Mouse (Mus musculus) heart, adult 2 months (tissue): ENCODE measurements around the gene S100a2. TPM values are rescaled to one million over a fixed set of nuclear protein-coding genes. Genes with fewer than 3 reads are reported as not detected.

Source experiments
- DNase-seq, 2 experiments: peaks; one replicate each; pipeline ENCODE4 v3.0.0; 2021
- H3K27ac ChIP-seq: fragments of 200-600 bp; 2 replicates; pipeline ENCODE4 v1.8.1; 2022
- H3K27me3 ChIP-seq: fragments of 200-500 bp; 2 replicates; pipeline ENCODE4 v1.6.1; 2012; ENCODE audit warnings: mild to moderate bottlenecking, low read length, inconsistent platforms, mixed read lengths; ENCODE audit not compliant: control insufficient read depth, insufficient read depth
- H3K36me3 ChIP-seq: fragments of 200-500 bp; 2 replicates; pipeline ENCODE4 v1.6.1; 2012; ENCODE audit warnings: low read length, inconsistent platforms; ENCODE audit not compliant: control insufficient read depth, insufficient read depth
- H3K4me1 ChIP-seq: fragments of 200-500 bp; 2 replicates; pipeline ENCODE4 v1.6.1; 2011; ENCODE audit warnings: low read length; ENCODE audit not compliant: control insufficient read depth, insufficient read depth
- H3K4me3 ChIP-seq: fragments of 200-600 bp; 2 replicates; pipeline ENCODE4 v1.8.1; 2022
- H3K79me2 ChIP-seq: fragments of 200-500 bp; replicated peaks from 2 replicates; pipeline ENCODE4 v1.6.1; 2012; ENCODE audit warnings: mild to moderate bottlenecking, inconsistent platforms, low read length, moderate library complexity, mixed read lengths; ENCODE audit not compliant: control insufficient read depth, insufficient read depth
- H3K9ac ChIP-seq: fragments of 200-500 bp; 2 replicates; pipeline ENCODE4 v1.6.1; 2012; ENCODE audit warnings: low read depth, mild to moderate bottlenecking, control low read depth, inconsistent platforms, low read length, mixed read lengths
- CTCF ChIP-seq: fragments of 200-600 bp; IDR thresholded peaks from 2 replicates; pipeline ENCODE4 v1.8.1; 2022; ENCODE audit warnings: antibody characterized with exemption, mild to moderate bottlenecking, moderate library complexity
- EP300 ChIP-seq: fragments of 200-500 bp; IDR thresholded peaks from 2 replicates; pipeline ENCODE4 v1.6.1; 2011; ENCODE audit warnings: low read depth, low read length, control low read depth; ENCODE audit not compliant: insufficient read depth
- POLR2A ChIP-seq: fragments of 200-500 bp; IDR thresholded peaks from 2 replicates; pipeline ENCODE4 v1.6.1; 2011; ENCODE audit warnings: mild to moderate bottlenecking, low read depth, low read length, control low read depth; ENCODE audit not compliant: insufficient read depth
- WGBS: fragments of 180-500 bp; shearing (Covaris S2); methylation state at CpG from one replicate; pipeline ENCODE4 v1.1.7; 2018; 5-methylcytosine and 5-hydroxymethylcytosine counted together
- intact Hi-C: fragments of 180-260 bp; cut with DNase I; formaldehyde crosslinking; loops from one replicate; pipeline ENCODE4 v1.15.1; 2025
- polyA plus RNA-seq: library from polyadenylated mRNA; depleted of rRNA; stranded (reverse); fragments of >200 nt; gene quantifications from 2 replicates; pipeline ENCODE4 v1.2.3, GENCODE M21; 2012
- total RNA-seq, 2 experiments: library from RNA; stranded (reverse); gene quantifications; 2 replicates each; pipeline ENCODE4 v1.2.3; 2021

S100a2 gene
- total and polyA plus RNA-seq, 3 experiments = not detected

DNA sequence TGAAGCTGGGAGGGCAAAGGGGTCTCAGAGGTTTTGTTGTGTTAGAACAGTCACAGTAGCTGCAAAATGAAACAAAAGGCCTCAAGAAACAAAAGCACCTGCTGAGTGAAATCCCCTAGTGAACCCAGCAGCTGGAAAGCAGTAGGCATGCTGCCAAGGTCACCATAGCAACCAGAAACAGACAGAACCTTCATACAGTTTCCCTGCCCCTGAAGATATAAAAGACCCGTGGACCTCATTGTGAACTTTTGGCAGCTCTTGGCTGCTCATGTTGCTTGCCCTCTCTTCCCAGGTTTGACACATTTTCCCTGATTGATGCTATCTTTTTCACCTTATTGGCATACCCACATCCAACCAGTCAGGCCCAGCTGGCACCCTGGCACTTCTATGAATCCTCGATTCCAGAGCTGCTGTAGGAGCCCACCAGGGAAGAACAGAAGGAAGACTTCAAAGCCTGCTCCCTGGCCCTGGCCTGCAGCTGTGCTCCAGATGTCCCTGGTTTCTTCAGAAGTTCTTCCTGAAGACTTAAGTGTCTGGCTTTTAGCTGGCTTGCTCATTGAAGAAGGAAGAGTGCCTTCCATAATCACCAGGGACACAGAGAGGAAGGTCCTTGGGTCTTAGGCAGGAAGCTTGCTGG lies 33.5 kb downstream of the S100a2 start:
- intact Hi-C loops = no loop called here
- Histone ChIP-seq H3K79me2 (no peaks in the 10 kb centered on the region), H3K27ac (no peak overlapping the region), H3K9ac (no peak overlapping the region), H3K27me3 (no peaks in the 10 kb centered on the region), H3K4me1 (peaks cover 2% of the 10 kb centered on the region), H3K36me3 (no peaks in the 10 kb centered on the region), H3K4me3 (no peak overlapping the region)
- peak; percentile 68 to 72 for DNase-seq
- TF ChIP-seq CTCF (no peak), EP300 (no peak), POLR2A (no peak)
- 14% methylated on average over 2 of the region's 2 CpGs for WGBS

DNA sequence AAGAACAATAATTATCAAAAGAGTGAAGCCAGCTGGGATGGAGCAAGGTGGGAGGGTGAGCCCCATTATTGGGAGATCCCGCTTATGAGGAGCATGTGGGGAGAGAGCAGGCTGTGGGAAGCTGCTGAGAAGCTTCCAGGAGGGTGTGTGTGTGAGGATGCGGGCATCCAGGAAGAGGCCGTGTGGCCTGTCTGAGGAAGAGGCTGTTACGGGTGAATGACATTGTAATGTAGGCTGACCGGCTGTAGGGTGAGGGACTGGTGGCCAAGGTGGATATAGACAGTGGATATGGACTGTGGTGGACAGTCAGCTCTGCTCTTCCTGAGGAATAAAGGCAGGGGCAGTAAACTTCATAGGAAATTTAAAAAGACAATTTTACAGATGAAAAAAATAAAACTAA lies 35.4 kb downstream of the S100a2 start:
- no peak for DNase-seq
- TF ChIP-seq POLR2A (no peak), EP300 (no peak), CTCF (no peak)
- H3K9ac ChIP-seq = no peak overlapping the region
- WGBS = 74% methylated on average over 5 of the region's 5 CpGs
- intact Hi-C loops = no loop called here
- H3K4me1 ChIP-seq = peaks cover 2% of the 10 kb centered on the region
- no peaks in the 10 kb centered on the region for H3K36me3 ChIP-seq
- no peak overlapping the region for H3K4me3 ChIP-seq
- no peaks in the 10 kb centered on the region for H3K27me3 ChIP-seq
- no peaks in the 10 kb centered on the region for H3K79me2 ChIP-seq
- no peak overlapping the region for H3K27ac ChIP-seq

DNA sequence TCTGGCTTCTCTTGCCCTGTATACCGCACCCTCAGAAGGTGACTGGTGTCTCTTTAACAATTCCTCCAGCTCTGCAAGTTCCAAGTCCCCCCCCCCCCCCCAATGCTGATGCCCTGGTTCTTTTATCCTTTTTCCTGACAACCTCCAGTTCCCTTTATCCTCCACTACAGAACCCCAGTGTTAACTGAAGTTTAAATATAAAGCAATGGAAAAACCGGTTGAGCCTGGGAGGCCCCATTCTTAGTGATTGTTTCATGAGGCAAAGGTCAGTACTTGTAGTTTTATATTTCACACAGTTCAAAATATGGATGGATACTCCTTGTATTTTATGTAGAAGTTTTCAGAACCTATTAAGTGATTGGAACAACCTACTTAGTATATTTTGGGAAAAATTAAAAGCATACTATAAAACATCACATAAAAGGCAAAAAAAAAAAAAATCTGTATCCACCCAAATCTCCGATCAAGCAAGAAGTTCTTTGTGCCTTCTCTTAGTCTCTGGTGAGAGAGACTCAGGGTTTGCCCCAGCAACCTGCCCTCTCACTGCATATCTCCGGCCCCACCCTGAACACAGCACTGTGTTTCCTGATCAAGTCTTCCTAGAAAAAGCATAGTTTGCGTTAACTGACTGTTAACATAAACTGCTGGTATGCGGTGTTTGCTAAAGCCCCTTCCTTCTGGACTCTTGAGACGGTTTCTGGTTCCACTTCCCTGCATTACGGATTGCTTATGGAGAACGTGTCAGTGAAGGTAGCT lies 36.4 kb downstream of the S100a2 start:
- no peak for TF ChIP-seq CTCF
- no peak for TF ChIP-seq POLR2A
- no peak for TF ChIP-seq EP300
- Histone ChIP-seq H3K79me2 (no peaks in the 10 kb centered on the region), H3K27me3 (no peaks in the 10 kb centered on the region), H3K4me3 (no peak overlapping the region), H3K36me3 (no peaks in the 10 kb centered on the region), H3K4me1 (peaks cover 2% of the 10 kb centered on the region), H3K27ac (no peak overlapping the region), H3K9ac (no peak overlapping the region)
- intact Hi-C loops = no loop called here
- DNase-seq = no peak
- WGBS = 65% methylated on average over 9 of the region's 9 CpGs

DNA sequence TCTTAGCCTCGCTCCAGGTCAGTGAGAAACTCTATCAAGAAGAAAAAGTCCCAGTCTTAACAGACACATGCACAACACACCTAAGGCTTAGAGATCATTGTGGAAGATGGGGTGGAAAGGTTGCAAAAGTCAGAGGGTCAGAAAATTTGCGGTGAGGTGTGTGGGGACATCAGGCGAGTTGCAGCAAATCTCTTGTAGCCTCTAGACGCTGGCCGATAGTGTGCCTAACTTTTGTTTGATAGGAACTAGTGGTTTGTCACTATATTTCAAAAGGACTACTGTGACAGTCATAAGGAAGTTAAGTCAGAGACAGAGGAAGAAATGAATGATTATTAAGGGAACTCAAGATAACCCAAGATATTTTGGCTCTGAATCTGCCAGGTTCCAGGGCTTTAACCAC lies 37.3 kb downstream of the S100a2 start:
- Histone ChIP-seq H3K27me3 (no peaks in the 10 kb centered on the region), H3K4me1 (peaks cover 2% of the 10 kb centered on the region), H3K4me3 (no peak overlapping the region), H3K79me2 (no peaks in the 10 kb centered on the region), H3K36me3 (no peaks in the 10 kb centered on the region), H3K9ac (no peak overlapping the region), H3K27ac (no peak overlapping the region)
- no peak for DNase-seq
- TF ChIP-seq POLR2A = no peak
- no peak for TF ChIP-seq CTCF
- TF ChIP-seq EP300 = no peak
- intact Hi-C loops = no loop called here
- 87% methylated on average over 5 of the region's 5 CpGs for WGBS

DNA sequence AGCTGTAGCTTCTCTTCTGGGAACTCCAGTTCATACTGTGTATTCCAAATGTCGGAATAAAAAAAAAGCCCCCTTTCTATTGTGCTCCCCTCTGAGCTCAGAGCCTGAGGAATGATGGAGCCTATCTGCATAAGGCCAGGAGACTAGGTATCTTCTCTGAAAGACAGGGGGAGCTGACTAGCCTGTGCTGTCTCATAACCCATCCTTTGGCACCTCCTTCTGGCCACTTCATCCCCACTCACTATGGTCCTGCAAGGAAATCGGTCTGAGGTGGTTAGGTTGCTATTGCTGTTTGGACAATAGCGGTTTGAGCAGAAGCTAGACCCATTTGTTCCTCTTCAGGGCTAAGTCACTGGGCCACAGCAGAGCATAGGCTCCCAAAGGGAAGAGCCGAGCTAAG lies 37.8 kb downstream of the S100a2 start:
- Histone ChIP-seq H3K27ac (no peak overlapping the region), H3K27me3 (no peaks in the 10 kb centered on the region), H3K4me3 (no peak overlapping the region), H3K4me1 (peaks cover 2% of the 10 kb centered on the region), H3K79me2 (no peaks in the 10 kb centered on the region), H3K36me3 (no peaks in the 10 kb centered on the region), H3K9ac (no peak overlapping the region)
- intact Hi-C loops = no loop called here
- no peak for DNase-seq
- TF ChIP-seq CTCF (peak; percentile 57), EP300 (no peak), POLR2A (no peak)
- 57% methylated on average over 4 of the region's 4 CpGs for WGBS

DNA sequence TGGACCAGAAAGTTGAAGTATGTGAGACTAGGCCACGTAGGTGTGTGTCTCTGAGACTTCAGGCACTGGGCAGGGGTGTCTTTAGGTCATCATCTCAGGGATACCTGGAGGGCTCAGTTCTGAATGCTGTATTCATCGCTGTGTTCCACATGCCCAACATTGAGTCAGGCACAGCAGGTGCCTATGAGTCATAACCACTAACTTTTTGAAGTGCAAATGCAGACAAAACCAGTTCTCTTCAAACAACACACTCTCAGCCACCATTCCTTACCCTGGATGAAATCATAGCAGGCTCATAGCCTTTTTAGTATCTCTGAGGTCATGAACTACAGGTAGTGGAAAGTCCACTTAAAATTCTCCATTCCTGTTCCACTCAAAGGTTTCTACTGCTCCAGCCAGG lies 39.3 kb downstream of the S100a2 start:
- no peaks in the 10 kb centered on the region for H3K27me3 ChIP-seq
- WGBS = 86% methylated on average over 2 of the region's 2 CpGs
- intact Hi-C loops = no loop called here
- no peaks in the 10 kb centered on the region for H3K36me3 ChIP-seq
- no peaks in the 10 kb centered on the region for H3K4me1 ChIP-seq
- no peak overlapping the region for H3K9ac ChIP-seq
- no peaks in the 10 kb centered on the region for H3K79me2 ChIP-seq
- TF ChIP-seq EP300 (no peak), CTCF (no peak), POLR2A (no peak)
- H3K27ac ChIP-seq = no peak overlapping the region
- DNase-seq = no peak
- no peak overlapping the region for H3K4me3 ChIP-seq
